Mouse (Mus musculus): ENCODE measurements around the gene Fbxl16. TPM values are rescaled to one million over a fixed set of nuclear protein-coding genes. Genes with fewer than 3 reads are reported as not detected.
"Not testable (repeated sequence)": the region's sequence is repeated elsewhere in the genome, so short reads cannot be mapped to it uniquely, and the experiment has no call there.

Fbxl16 gene
- polyA plus RNA-seq, 1 experiment from 2014 or later = 1.4 TPM

DNA sequence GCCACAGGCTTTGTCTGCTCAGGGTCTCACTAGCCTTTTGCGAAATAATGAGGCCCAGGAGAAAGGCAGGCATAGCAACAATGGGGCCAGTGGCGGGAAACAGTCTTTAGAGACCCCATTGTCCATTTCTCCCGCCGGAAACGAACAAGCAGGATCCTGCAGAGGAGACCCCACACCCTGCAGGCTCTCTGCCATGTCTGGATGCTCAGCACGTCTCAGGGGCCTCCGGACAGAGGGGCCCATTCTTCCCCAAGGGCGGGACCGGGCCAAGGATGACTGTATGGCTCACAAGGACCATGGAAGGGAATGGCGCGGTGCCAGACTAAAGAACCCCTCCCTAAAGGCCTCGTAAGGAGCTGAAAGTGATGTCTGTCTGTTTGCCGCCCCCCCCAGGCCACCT is 14.7 kb upstream of the Fbxl16 start:
- H3K4me1 ChIP-seq (ENCODE audit: insufficient read depth, low read length) = peaks cover 63% of the 10 kb centered on the region
- H3K9me3 ChIP-seq (ENCODE audit: low read length) = no peaks in the 10 kb centered on the region
- 0 out of 2 replicates have a peak, but pooled peaks cover 2% of the 10 kb centered on the region for H3K36me3 ChIP-seq (ENCODE audit: insufficient read depth, low read length)
- no peak overlapping the region for H3K9ac ChIP-seq (replicated peaks; ENCODE audit: low read length)
- peak overlapping the region; percentile 5; the same call in 1 of the 2 replicates for H3K27ac ChIP-seq (ENCODE audit: low read length)
- H3K27me3 ChIP-seq (ENCODE audit: insufficient read depth, low read length) = no peaks in the 10 kb centered on the region
- no peak overlapping the region for H3K4me2 ChIP-seq (replicated peaks; ENCODE audit: low read depth, low read length)
- no peak for ATAC-seq (ENCODE audit: low FRiP score, low TSS enrichment)
- 79% methylated on average over 13 of the region's 13 CpGs for WGBS
- H3K4me3 ChIP-seq (ENCODE audit: low read length) = no peak overlapping the region

- Histone ChIP-seq H3K4me1 (ENCODE audit: insufficient read depth, low read length) (peaks cover 63% of the 10 kb centered on the region), H3K4me3 (ENCODE audit: low read length) (peak overlapping the region; percentile 72; the same call in 1 of the 2 replicates), H3K27ac (ENCODE audit: low read length) (no peak overlapping the region), H3K9ac (replicated peaks; ENCODE audit: low read length) (peak overlapping the region; percentile 81; the same call in 1 of the 2 replicates), H3K4me2 (replicated peaks; ENCODE audit: low read depth, low read length) (peak overlapping the region; percentile 74), H3K9me3 (ENCODE audit: low read length) (no peaks in the 10 kb centered on the region), H3K36me3 (ENCODE audit: insufficient read depth, low read length) (no peaks in the 10 kb centered on the region), H3K27me3 (ENCODE audit: insufficient read depth, low read length) (no peaks in the 10 kb centered on the region)
- WGBS = 77% methylated on average over 17 of the region's 17 CpGs
- ATAC-seq (ENCODE audit: low FRiP score, low TSS enrichment) = no peak
Measured at GRCm38 (mm10) chr17:25794998-25795397, 13.9 kb upstream of the Fbxl16 start.

GRCm38 (mm10) chr17:25795609-25796092 is 13.2 kb upstream of the Fbxl16 start, which contains the start of gene AC134908.4:
Gene AC134908.4 (minus strand): TSS chr17:25795659.
- Histone ChIP-seq H3K4me2 (replicated peaks; ENCODE audit: low read depth, low read length) (peak within 1 kb of the TSS; percentile 74), H3K9ac (replicated peaks; ENCODE audit: low read length) (peak within 1 kb of the TSS; percentile 81), H3K27ac (ENCODE audit: low read length) (peak within 1 kb of the TSS; percentile 58; the same call in 1 of the 2 replicates), H3K27me3 (ENCODE audit: insufficient read depth, low read length) (no peaks in the 10 kb centered on the region), H3K4me3 (ENCODE audit: low read length) (peak within 1 kb of the TSS; percentile 72), H3K36me3 (ENCODE audit: insufficient read depth, low read length) (no peaks in the 10 kb centered on the region), H3K9me3 (ENCODE audit: low read length) (no peaks in the 10 kb centered on the region), H3K4me1 (ENCODE audit: insufficient read depth, low read length) (peaks cover 59% of the 10 kb centered on the region)
- WGBS = 9% methylated on average over 6 of the region's 6 CpGs
- ATAC-seq (ENCODE audit: low FRiP score, low TSS enrichment) = peak; percentile 23

DNA sequence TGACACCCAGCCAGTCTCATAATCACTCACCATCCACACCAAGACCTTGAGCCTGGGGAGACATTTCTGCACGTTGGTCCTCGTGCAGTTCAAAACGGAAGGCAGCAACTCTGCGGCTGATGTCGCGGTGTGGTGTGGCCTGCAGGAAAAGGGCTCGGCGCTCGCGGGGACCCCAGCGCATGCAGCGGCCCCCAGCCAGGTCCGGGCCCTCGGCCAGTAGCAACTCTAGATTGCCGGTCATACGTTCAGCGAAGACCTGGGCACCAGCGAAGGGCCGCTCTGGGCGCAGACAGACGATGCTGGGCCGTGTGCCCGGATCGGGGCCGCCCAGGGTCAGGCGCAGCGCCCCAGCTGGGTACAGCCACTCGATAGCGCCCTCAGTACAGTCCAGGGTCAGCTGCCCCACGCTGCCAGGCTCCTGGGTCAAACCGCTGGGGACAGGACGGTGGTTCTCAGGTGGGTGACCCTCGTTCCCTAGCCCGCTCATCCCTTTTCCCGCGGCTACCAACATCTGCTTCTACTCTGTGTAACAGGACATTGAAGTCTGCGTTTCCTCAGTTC is 12.6 kb upstream of the Fbxl16 start:
- Histone ChIP-seq H3K27ac (ENCODE audit: low read length) (peak overlapping the region; percentile 58; the same call in 1 of the 2 replicates), H3K9me3 (ENCODE audit: low read length) (no peaks in the 10 kb centered on the region), H3K36me3 (ENCODE audit: insufficient read depth, low read length) (no peaks in the 10 kb centered on the region), H3K4me3 (ENCODE audit: low read length) (peak overlapping the region; percentile 72), H3K9ac (replicated peaks; ENCODE audit: low read length) (peak overlapping the region; percentile 81), H3K27me3 (ENCODE audit: insufficient read depth, low read length) (no peaks in the 10 kb centered on the region), H3K4me1 (ENCODE audit: insufficient read depth, low read length) (peaks cover 53% of the 10 kb centered on the region), H3K4me2 (replicated peaks; ENCODE audit: low read depth, low read length) (peak overlapping the region; percentile 74)
- ATAC-seq (ENCODE audit: low FRiP score, low TSS enrichment) = no peak
- 1% methylated on average over 37 of the region's 37 CpGs for WGBS

GRCm38 (mm10) chr17:25796951-25797369 is 11.9 kb upstream of the Fbxl16 start, which contains the start of gene Metrn:
Gene Metrn (minus strand): TSS chr17:25797136.
- Histone ChIP-seq H3K9me3 (ENCODE audit: low read length) (no peaks in the 10 kb centered on the region), H3K27me3 (ENCODE audit: insufficient read depth, low read length) (no peaks in the 10 kb centered on the region; the same call in 1 of the 2 replicates), H3K9ac (replicated peaks; ENCODE audit: low read length) (peak within 1 kb of the TSS; percentile 81), H3K4me3 (ENCODE audit: low read length) (peak within 1 kb of the TSS; percentile 72), H3K36me3 (ENCODE audit: insufficient read depth, low read length) (no peaks in the 10 kb centered on the region), H3K4me2 (replicated peaks; ENCODE audit: low read depth, low read length) (peak within 1 kb of the TSS; percentile 74), H3K27ac (ENCODE audit: low read length) (peak within 1 kb of the TSS; percentile 62), H3K4me1 (ENCODE audit: insufficient read depth, low read length) (peaks cover 50% of the 10 kb centered on the region)
- WGBS = 0% methylated on average over 35 of the region's 35 CpGs
- ATAC-seq (ENCODE audit: low FRiP score, low TSS enrichment) = peak; percentile 80

DNA sequence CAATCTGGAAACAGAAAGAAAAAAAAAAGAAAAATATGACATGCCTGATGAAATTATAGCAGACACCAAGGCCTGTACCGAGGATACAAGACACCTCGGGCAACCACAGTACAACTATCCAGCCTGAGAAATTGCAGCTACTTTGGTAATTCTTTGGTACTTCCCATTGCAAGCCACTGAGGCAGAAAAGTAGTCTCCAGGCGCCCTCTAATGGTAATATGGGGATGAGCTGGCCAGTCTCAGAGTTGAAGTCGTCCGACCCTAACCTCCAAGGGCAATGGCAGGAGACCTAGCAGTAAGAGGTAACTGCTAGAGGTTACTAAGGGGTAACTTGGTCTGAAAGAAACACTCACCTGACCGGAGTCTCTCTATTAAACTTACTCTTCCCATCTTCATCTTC is 7.9 kb upstream of the Fbxl16 start:
- WGBS = 5% methylated on average over 6 of the region's 6 CpGs
- no peaks in the 10 kb centered on the region for H3K9me3 ChIP-seq (ENCODE audit: low read length)
- no peaks in the 10 kb centered on the region for H3K36me3 ChIP-seq (ENCODE audit: insufficient read depth, low read length)
- peaks cover 12% of the 10 kb centered on the region for H3K4me1 ChIP-seq (ENCODE audit: insufficient read depth, low read length)
- no peak overlapping the region for H3K9ac ChIP-seq (replicated peaks; ENCODE audit: low read length)
- H3K27ac ChIP-seq (ENCODE audit: low read length) = no peak overlapping the region
- ATAC-seq (ENCODE audit: low FRiP score, low TSS enrichment) = peak; percentile 37; the same call in 1 of the 2 replicates
- no peak overlapping the region for H3K4me3 ChIP-seq (ENCODE audit: low read length)
- peaks cover 15% of the 10 kb centered on the region for H3K27me3 ChIP-seq (ENCODE audit: insufficient read depth, low read length)
- no peak overlapping the region for H3K4me2 ChIP-seq (replicated peaks; ENCODE audit: low read depth, low read length)

DNA sequence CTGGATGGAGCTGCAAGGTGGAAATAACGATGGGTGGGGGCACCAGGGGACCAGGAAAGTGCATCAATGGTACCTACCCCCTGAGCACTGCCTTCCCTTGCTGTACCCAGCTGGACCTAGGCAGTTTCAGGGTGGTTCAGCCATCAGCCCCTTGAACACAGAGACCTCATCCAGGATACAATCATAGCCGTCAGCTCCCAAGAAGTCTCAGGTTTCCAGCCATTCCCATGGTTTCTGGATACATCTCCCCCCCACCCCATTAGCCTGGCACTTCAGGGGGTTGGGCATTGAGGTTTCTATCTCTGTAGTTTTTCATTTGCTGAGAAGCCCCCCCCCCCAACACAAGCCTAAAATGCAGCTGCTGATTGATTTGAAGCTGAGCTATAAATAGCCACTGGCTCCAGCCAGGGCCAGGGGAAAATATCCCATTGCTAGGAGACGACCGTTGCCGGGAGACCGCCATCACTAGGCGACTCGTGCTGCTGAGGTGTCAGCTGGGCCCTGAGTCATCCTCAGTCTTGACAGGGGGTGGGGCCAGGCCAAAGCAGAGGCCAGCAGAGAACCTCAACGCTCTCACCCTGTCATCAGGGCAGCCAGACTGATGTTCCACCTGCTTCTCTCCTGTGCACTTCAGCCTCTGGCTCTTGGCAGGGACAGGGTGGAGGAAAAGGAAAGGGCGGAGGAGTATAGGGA is 5.9 kb upstream of the Fbxl16 start:
- Histone ChIP-seq H3K9me3 (ENCODE audit: low read length) (no peaks in the 10 kb centered on the region), H3K4me1 (ENCODE audit: insufficient read depth, low read length) (no peaks in the 10 kb centered on the region), H3K27ac (ENCODE audit: low read length) (no peak overlapping the region), H3K9ac (replicated peaks; ENCODE audit: low read length) (no peak overlapping the region), H3K36me3 (ENCODE audit: insufficient read depth, low read length) (no peaks in the 10 kb centered on the region), H3K4me2 (replicated peaks; ENCODE audit: low read depth, low read length) (no peak overlapping the region), H3K27me3 (ENCODE audit: insufficient read depth, low read length) (peaks cover 16% of the 10 kb centered on the region), H3K4me3 (ENCODE audit: low read length) (no peak overlapping the region)
- ATAC-seq (ENCODE audit: low FRiP score, low TSS enrichment) = peak; percentile 23; the same call in 1 of the 2 replicates
- 8% methylated on average over 10 of the region's 10 CpGs for WGBS

- no peak for ATAC-seq (ENCODE audit: low FRiP score, low TSS enrichment)
- H3K9me3 ChIP-seq (ENCODE audit: low read length) = no peaks in the 10 kb centered on the region
- 80% methylated on average over 4 of the region's 4 CpGs for WGBS
- H3K27ac ChIP-seq (ENCODE audit: low read length) = no peak overlapping the region
- no peak overlapping the region for H3K9ac ChIP-seq (replicated peaks; ENCODE audit: low read length)
- peaks cover 10% of the 10 kb centered on the region; the same call in 1 of the 2 replicates for H3K4me1 ChIP-seq (ENCODE audit: insufficient read depth, low read length)
- H3K4me3 ChIP-seq (ENCODE audit: low read length) = no peak overlapping the region
- H3K4me2 ChIP-seq (replicated peaks; ENCODE audit: low read depth, low read length) = no peak overlapping the region
- H3K27me3 ChIP-seq (ENCODE audit: insufficient read depth, low read length) = peaks cover 42% of the 10 kb centered on the region
- H3K36me3 ChIP-seq (ENCODE audit: insufficient read depth, low read length) = no peaks in the 10 kb centered on the region
Measured at GRCm38 (mm10) chr17:25806507-25806906, 2.4 kb upstream of the Fbxl16 start.

GRCm38 (mm10) chr17:25807452-25807851 is 1.4 kb upstream of the Fbxl16 start:
- Histone ChIP-seq H3K4me1 (ENCODE audit: insufficient read depth, low read length) (peaks cover 10% of the 10 kb centered on the region; the same call in 1 of the 2 replicates), H3K27me3 (ENCODE audit: insufficient read depth, low read length) (peaks cover 47% of the 10 kb centered on the region)
- H3K9ac ChIP-seq (replicated peaks; ENCODE audit: low read length); H3K4me2 ChIP-seq (replicated peaks; ENCODE audit: low read depth, low read length); ATAC-seq (ENCODE audit: low FRiP score, low TSS enrichment); H3K4me3 ChIP-seq (ENCODE audit: low read length); H3K9me3 ChIP-seq (ENCODE audit: low read length); H3K27ac ChIP-seq (ENCODE audit: low read length); H3K36me3 ChIP-seq (ENCODE audit: insufficient read depth, low read length): not testable (repeated sequence)
- WGBS = 50% methylated on average over 2 of the region's 2 CpGs
